Mouse (Mus musculus): Measurements from ENCODE around the gene Nkx2-5. TPM values are rescaled to one million over a fixed set of nuclear protein-coding genes. Genes with fewer than 3 reads are reported as not detected.

Nkx2-5 gene
- total and polyA plus RNA-seq, 3 experiments = not detected

- H3K36me3 ChIP-seq (ENCODE audit: control insufficient read depth in 1 of 2, insufficient read depth in 2 of 2, low read length in 2 of 2) = no peaks in the 10 kb centered on the region
- H3K4me1 ChIP-seq (ENCODE audit: control insufficient read depth in 1 of 2, insufficient read depth in 2 of 2, low read length in 2 of 2) = no peaks in the 10 kb centered on the region
- no peak overlapping the region for H3K27ac ChIP-seq (ENCODE audit: control insufficient read depth, low read depth, low read length)
- no peak overlapping the region for H3K9ac ChIP-seq (ENCODE audit: control insufficient read depth, low read depth, low read length, poor library complexity, severe bottlenecking)
- H3K79me2 ChIP-seq (ENCODE audit: control insufficient read depth, insufficient read depth, low read length, poor library complexity) = no peaks in the 10 kb centered on the region
- peaks cover 0 to 4% of the 10 kb centered on the region in 2 experiments; a peak in 1 of 4 replicates for H3K27me3 ChIP-seq (ENCODE audit: control insufficient read depth in 1 of 2, insufficient read depth in 2 of 2, low read length in 2 of 2)
- no peak for DNase-seq (ENCODE audit: low read depth, low spot score)
- no peaks in the 10 kb centered on the region for H3K9me3 ChIP-seq (replicated peaks; ENCODE audit: insufficient read depth, low read length)
- no peak overlapping the region for H3K4me3 ChIP-seq (ENCODE audit: control insufficient read depth in 1 of 2, insufficient read depth in 1 of 2, low read depth in 2 of 2, low read length in 2 of 2)
- TF ChIP-seq CHD1 (IDR thresholded peaks at IDR 0.05; ENCODE audit: low read depth, low read length) (no peak), BHLHE40 (IDR thresholded peaks at IDR 0.05; ENCODE audit: borderline replicate concordance, low read depth, low read length) (no peak), MAFK (IDR thresholded peaks at IDR 0.05; ENCODE audit: borderline replicate concordance, low read depth, low read length) (no peak), ELF1 (IDR thresholded peaks at IDR 0.05; ENCODE audit: low read depth, low read length) (no peak), RCOR1 (IDR thresholded peaks at IDR 0.05; ENCODE audit: low read depth, low read length) (no peak)
These were observed 3.7 kb downstream of the Nkx2-5 start for GRCm38 (mm10) chr17:26840922-26841731.

DNA sequence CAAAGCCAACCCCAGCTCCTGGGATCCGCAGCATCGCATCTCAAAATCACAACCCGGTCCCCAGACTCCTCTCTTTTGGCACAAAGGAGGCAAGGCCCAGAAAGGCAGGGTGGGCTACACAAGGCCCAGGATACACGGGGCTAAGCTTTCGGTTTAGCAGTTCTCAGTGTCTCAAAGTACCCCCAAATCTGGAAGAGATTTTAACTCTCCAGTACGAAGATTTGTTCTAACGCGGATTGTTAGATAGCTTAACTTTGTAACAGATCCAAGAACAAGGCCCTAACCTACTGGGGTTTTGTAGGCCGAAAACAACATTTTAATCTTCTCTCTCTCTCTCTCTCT, 4.4 kb downstream of the Nkx2-5 start:
- H3K27me3 ChIP-seq (ENCODE audit: control insufficient read depth in 1 of 2, insufficient read depth in 2 of 2, low read length in 2 of 2) = peaks cover 0 to 3% of the 10 kb centered on the region in 2 experiments; a peak in 1 of 4 replicates
- no peaks in the 10 kb centered on the region for H3K9me3 ChIP-seq (replicated peaks; ENCODE audit: insufficient read depth, low read length)
- H3K36me3 ChIP-seq (ENCODE audit: control insufficient read depth in 1 of 2, insufficient read depth in 2 of 2, low read length in 2 of 2) = no peaks in the 10 kb centered on the region
- no peak overlapping the region for H3K27ac ChIP-seq (ENCODE audit: control insufficient read depth, low read depth, low read length)
- no peak overlapping the region for H3K9ac ChIP-seq (ENCODE audit: control insufficient read depth, low read depth, low read length, poor library complexity, severe bottlenecking)
- TF ChIP-seq ZMIZ1 (IDR thresholded peaks at IDR 0.05; ENCODE audit: low read depth, low read length) (no peak), NRF1 (IDR thresholded peaks at IDR 0.05; ENCODE audit: insufficient read depth, low read depth, low read length, poor library complexity, severe bottlenecking) (no peak), ZKSCAN1 (IDR thresholded peaks at IDR 0.05; ENCODE audit: low read depth, low read length) (no peak), SIN3A (IDR thresholded peaks at IDR 0.05; ENCODE audit: low read length) (no peak), TBP (IDR thresholded peaks at IDR 0.05; ENCODE audit: low read depth, low read length) (no peak), RCOR1 (IDR thresholded peaks at IDR 0.05; ENCODE audit: low read depth, low read length) (no peak), TCF12 (IDR thresholded peaks at IDR 0.05; ENCODE audit: low read depth, low read length) (no peak), E2F4 (IDR thresholded peaks at IDR 0.05; ENCODE audit: borderline replicate concordance, low read depth, low read length) (no peak), POLR2A (IDR thresholded peaks at IDR 0.05; ENCODE audit: control insufficient read depth in 1 of 2, insufficient read depth in 1 of 2, low read depth in 1 of 2, low read length in 2 of 2, poor library complexity in 1 of 2) (no peak), CTCF (IDR thresholded peaks at IDR 0.05 in 2 of 3, conservative IDR thresholded peaks at IDR 0.05 in 1 of 3; ENCODE audit: control insufficient read depth in 1 of 3, insufficient read depth in 1 of 3, low read depth in 2 of 3, low read length in 3 of 3, poor library complexity in 1 of 3, severe bottlenecking in 1 of 3) (no peak), MAZ (IDR thresholded peaks at IDR 0.05; ENCODE audit: low read depth, low read length) (no peak), POLR2AphosphoS5 (IDR thresholded peaks at IDR 0.05; ENCODE audit: borderline replicate concordance, low read depth, low read length) (no peak)
- no peaks in the 10 kb centered on the region for H3K4me1 ChIP-seq (ENCODE audit: control insufficient read depth in 1 of 2, insufficient read depth in 2 of 2, low read length in 2 of 2)
- H3K79me2 ChIP-seq (ENCODE audit: control insufficient read depth, insufficient read depth, low read length, poor library complexity) = no peaks in the 10 kb centered on the region
- no peak overlapping the region for H3K4me3 ChIP-seq (ENCODE audit: control insufficient read depth in 1 of 2, insufficient read depth in 1 of 2, low read depth in 2 of 2, low read length in 2 of 2)
- DNase-seq (ENCODE audit: low read depth, low spot score) = no peak
